Mouse (Mus musculus) adrenal gland (tissue): Measurements from ENCODE around the gene Gdf9.
"Not testable (repeated sequence)": the region's sequence is repeated elsewhere in the genome, so short reads cannot be mapped to it uniquely, and the experiment has no call there.

ENCODE experiments used
- intact Hi-C: fragments of 180-260 bp; cut with DNase I; formaldehyde crosslinking; loops from one replicate; pipeline ENCODE4 v1.15.1; 2025
- long read RNA-seq, 2 experiments: library from polyadenylated mRNA; unstranded; transcript quantifications; one replicate each; pipeline ENCODE4 v2.0.0; 2020; ENCODE audit warnings: borderline replicate concordance in 1 of 2; ENCODE audit not compliant: insufficient replicate concordance in 1 of 2

Gene Gdf9
- long read RNA-seq, experiment 1, partial matches to known transcripts = 0 of 4 reads
- long read RNA-seq, experiment 1, other reads (novel, unspliced or antisense) = 4 of 4 reads
- long read RNA-seq, experiment 2, partial matches to known transcripts = 0 of 2 reads
- long read RNA-seq, experiment 2, other reads (novel, unspliced or antisense) = 2 of 2 reads

- intact Hi-C loops = no loop called here
These were observed at the start of gene Gdf9, which contains the start of gene Uqcrq for GRCm38 (mm10) chr11:53430670-53431346. Gdf9 (plus strand) TSS chr11:53431023. Uqcrq (minus strand) TSS chr11:53430831.

- intact Hi-C loops = no loop called here
These were observed 46.9 kb upstream of the Gdf9 start for GRCm38 (mm10) chr11:53383758-53384428.

GRCm38 (mm10) chr11:53393856-53394255, 37.0 kb upstream of the Gdf9 start:
- intact Hi-C loops = no loop called here

DNA sequence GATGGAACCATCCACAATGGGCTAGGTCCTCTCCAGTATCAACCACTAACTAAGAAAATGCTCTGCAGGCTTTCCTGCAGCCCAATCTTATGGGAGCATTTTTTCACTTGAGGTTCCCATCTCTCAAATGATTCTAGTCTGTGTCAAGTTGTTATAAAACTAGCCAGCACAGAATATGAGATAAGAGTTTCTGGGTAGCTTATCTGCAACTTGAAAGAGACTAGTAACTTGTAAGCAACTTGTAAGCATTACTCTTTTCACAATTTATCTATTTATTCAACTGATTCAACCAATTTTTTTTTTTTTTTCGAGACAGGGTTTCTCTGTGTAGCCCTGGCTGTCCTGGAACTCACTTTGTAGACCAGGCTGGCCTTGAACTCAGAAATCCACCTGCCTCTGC, 27.2 kb upstream of the Gdf9 start:
- intact Hi-C loops = no loop called here

DNA sequence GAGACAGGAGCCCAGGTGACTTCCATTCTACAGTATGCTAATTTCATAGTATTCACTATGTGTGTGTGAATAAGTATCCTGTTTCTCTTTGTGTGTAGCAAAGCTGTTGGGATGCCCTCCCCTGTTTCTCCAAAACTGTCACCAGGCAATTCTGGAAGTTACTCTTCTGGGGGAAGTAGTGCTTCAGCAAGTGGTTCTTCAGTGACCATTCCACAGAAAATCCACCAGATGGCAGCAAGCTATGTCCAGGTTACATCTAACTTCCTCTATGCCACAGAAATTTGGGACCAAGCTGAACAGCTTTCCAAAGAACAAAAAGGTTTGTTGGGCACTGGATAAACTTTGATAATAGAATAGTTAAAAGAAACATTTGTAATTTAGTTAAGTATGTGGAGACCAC, 19.1 kb upstream of the Gdf9 start:
- intact Hi-C loops = loop anchor here (10.0 kb wide), 1 partner anchor 53 kb away; no protein-coding TSS in a partner anchor

DNA sequence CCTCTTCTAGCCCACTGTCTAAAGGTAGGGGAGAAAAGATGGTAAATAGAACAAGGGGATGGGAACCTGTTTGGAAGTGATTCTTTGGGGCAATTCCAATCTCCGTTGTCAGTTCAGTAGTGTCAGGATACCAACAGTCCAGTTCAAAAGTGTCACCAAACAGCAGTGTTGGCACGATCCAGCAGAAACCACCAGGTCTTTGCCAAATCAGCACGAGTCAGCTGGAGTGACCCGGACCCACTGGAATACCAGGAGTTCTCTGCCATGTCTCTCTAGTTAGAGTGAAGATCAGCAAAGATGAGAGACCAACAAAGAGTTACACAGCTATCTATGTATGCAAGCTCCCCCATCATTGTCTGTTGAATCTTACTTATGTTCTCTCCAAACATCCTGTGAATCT, 17.0 kb upstream of the Gdf9 start:
- intact Hi-C loops = loop anchor here (10.0 kb wide), 1 partner anchor 51 kb away; no protein-coding TSS in a partner anchor

DNA sequence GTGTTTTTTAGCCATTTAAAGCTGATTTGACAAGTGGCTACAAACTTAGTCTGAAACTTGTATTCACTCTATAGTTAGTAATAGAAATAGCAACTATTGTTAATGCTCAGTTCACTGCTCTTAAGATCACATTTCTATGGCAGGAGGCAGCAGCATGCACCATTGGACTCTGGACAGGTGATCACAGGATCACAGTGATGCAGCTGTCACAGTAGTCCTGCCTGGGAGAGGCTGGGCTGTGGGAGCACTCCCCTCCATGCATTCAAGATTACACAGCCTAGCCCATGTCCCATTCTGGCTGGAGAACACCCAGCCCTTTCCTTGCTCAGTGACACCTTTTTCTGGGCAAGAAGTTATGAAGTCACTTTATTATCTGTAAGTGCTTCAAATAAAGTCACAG, 12.8 kb upstream of the Gdf9 start:
- intact Hi-C loops = loop anchor here (10.0 kb wide), 1 partner anchor 47 kb away; no protein-coding TSS in a partner anchor

DNA sequence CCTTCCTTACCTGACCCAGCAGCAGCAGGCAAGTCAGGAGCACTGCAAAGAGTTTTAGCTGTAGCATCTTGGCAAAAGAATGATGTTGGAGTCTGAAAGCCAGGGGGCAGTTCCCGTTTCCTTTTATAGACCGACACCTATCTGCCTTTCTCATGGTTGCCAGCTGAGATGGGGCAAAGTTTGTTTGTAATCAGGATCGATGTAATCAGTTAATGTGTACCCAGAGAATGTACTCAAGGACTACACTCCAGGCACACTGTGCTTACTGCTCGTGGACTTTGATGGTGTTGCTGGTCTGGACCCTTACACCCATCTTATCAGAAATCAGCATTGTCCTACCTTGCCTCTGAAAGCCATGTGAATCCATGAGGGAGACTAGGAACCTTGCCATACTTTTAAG, 7.8 kb upstream of the Gdf9 start, which contains the start of gene Leap2:
Gene Leap2, minus strand, starts transcription at position 135 of the 400 bp plus-strand sequence.
- intact Hi-C loops = no loop called here

DNA sequence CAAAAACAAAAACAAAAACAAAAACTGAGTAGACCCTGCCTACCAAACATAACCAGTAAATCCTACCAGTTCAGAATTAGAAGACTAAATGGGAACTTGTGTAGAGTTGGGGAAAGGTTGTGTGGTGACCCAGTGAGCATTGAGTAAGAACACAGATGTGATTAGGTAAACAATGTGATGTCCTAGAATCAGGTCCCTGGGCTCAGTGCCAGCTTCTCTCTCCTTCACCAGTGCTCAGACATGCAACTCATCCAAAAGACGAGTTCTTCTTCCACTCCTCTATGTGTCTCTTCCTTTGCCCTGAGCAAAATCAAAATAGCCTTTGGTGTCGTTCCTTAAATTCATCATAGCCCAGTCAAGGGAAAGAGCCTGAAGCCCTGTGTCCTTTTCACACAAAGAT, 6.0 kb upstream of the Gdf9 start:
- intact Hi-C loops = no loop called here

DNA sequence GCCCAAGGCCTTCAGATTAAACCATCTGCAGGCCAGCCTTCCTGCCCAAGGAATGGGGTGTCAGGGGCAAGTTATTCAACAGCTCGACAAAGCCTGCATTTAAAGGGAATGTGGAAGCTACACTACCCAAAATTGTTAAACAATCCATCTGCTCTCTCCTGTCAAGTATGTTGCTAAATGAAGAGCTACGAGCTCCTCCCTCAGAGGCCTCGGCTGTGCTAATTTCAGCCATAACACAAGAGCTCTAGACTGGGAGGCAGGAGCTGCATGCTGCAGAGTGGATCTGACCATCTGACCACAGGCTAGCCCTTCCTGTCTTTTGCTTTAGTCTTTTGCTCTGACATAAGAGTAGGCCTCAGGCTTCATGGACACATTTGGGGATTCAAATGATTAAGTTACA, 5.6 kb upstream of the Gdf9 start:
- intact Hi-C loops = no loop called here

DNA sequence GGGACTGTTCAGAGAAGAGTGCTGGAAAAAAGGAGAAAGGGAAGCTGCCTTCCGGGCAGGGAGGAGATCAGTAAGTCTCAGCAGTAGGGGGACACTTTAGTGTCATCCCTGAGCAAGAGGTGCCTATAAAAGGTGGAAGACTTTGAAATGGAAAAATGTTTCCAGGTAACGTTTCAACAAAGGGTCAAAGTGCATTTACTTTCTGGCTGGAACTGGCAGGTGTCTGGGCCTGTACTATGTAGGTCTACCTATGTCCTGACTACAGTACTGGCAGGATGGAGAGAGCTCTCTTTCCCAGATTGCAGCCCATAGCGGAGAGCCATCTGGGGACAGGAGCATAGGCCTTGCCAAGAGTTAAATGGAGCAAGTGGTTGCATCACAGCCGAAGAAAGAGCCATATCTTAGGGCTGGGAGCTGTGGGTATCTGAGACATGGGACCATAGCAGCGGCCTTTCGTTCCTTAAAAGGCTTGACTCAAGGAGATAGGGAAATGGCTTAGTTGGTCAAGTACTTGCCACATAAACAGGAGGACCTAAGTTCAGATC, 5.0 kb upstream of the Gdf9 start:
- intact Hi-C loops = no loop called here

DNA sequence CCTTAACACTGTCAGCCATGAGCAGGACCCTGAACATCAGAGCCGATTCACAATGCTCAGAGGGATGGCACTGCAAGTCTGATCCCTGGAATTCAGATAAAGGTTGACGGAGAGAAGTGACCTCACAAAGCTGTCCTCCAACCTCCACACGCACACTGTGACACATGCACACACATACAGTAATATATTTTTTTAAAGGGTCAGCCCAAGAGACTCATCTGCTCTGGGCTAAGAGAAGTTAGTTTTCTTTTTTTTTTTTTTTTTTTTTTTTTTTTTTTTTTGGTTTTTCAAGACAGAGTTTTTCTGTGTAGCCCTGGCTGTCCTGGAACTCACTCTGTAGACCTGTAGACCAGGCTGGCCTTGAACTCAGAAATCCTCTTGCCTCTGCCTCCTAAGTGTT, 3.9 kb upstream of the Gdf9 start:
- intact Hi-C loops = not testable (repeated sequence)

DNA sequence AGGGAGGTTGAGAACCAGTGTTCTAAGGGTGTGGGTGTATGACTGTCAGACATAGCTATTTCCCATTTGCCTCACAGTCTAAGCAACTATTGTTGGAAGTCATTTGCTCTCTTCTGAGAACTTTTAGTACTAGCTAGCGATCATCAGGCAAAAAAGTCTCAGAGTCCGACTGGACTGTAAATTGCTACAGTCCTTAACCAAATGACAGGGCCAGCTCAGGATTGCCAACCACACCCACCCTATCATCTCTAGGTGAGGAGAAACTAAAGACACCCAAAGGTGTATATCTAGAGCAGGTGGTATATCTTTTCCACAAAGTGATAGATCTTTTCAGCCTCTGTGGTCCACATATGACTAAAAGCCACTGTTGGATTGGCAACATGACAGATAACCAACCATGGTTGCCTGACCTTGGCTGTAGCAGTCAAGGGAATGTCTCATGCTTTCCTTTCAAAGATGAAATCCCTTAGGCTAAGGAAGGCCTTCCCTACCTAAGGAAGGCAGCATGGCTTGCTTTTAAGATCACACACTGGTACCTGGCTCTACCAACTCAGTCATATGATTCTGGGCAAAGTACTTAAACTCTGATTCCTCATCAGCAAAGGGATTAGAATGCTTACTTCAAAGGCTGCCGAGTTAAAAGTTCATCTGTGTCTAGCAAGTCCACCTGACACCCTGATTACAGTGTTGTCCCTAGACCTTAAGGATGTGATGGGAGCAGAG, 2.7 kb upstream of the Gdf9 start:
- intact Hi-C loops = no loop called here

DNA sequence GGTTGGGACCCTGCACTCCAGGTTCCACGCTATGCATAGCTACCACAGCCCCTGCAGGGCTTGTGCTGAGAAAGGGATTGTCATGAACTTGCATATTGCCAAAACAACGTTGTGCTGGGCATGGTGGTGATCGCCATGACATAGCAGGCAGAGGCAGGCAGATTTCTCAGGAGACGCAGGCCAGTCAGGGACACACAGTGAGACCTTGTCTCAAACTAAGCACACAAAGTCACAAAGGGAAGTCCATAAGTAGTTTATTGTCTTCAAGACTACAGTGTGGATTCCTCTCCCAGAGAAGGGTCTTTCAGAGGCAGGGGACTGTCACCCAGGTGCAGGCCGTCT, 2.1 kb upstream of the Gdf9 start:
- intact Hi-C loops = no loop called here

GRCm38 (mm10) chr11:53429182-53429581, 1.6 kb upstream of the Gdf9 start:
- intact Hi-C loops = no loop called here

- intact Hi-C loops = no loop called here
These were observed 538 bp upstream of the Gdf9 start for GRCm38 (mm10) chr11:53430300-53430669.

DNA sequence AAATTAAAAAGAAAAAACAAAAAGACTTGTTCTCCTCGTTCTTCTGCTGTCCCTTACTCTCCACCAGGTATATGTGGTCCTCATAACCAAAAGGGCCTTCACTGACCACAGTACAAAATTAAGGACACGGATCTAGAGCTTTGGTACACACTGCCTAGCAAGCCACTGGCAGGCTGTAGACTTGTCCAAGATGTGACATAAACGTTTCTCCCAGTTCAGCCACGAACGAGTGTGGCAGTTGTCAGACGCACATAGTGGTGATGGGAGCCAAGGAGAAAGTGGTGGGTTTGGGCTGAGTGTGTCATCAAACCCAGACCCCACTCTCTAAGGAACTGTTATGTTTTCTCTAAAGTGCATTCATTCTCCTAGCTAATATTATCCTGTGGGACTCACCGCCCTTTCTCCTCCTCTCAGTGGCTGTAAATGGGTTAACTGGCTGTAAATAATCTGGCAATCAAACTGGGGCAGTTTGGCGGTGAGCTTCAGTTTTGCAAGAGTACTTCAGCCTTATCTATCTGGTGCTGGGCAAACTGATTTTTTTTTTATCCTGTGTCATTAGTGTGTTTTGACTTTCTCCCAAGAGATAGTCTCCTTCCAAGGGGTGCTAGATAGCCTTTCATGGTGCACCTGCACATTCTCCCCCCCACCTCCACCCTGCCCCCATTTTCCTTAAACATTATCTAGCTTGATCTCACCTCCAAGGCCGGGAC, 679 bp downstream of the Gdf9 start:
- intact Hi-C loops = no loop called here

- intact Hi-C loops = no loop called here
These were observed 2.2 kb downstream of the Gdf9 start for GRCm38 (mm10) chr11:53433057-53433456.

DNA sequence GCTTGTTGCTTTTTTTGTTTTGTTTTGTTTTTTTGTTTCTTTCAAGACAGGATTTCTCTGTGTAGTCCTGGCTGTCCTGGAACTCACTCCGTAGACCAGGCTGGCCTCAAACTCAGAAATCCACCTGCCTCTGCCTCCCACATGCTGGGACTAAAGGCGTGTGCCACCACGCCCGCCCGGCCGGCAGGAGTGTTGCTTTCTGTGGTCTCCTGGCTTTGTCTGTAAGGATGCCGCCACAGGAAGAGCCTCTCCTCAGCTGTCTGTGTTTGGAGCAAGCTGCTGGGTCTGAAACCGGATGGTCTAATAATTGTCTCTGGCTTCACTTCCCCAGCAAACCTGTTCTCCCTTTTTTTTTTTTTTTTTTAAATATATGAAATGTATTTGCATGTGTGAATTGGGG, 4.7 kb downstream of the Gdf9 start:
- intact Hi-C loops = no loop called here

DNA sequence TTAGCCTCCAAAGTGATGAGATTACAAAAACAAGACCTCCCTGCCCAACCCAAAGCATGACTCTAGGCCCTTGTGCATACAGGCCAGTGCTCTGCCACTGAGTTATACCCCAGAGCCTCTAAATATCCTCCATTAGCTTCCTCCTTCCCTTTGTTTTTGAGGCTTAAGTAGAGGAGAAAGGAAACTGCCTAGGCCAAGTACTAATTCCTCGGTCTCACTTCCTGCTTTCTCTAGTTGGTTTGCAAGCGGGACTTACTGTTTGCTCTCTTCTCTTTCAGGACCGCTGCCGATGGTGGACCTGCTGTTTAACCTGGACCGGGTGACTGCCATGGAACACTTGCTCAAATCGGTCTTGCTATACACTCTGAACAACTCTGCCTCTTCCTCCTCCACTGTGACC, 5.5 kb downstream of the Gdf9 start:
- intact Hi-C loops = no loop called here

- intact Hi-C loops = no loop called here
These were observed 11.1 kb downstream of the Gdf9 start for GRCm38 (mm10) chr11:53441921-53442320.
